Mouse (Mus musculus): ENCODE data around the gene Pla2g2f. TPM values are rescaled to one million over a fixed set of nuclear protein-coding genes. Genes with fewer than 3 reads are reported as not detected.

Gene Pla2g2f
- total RNA-seq, 2 experiments from 2014 or later, result 0.24 TPM; not detected in 1

DNA sequence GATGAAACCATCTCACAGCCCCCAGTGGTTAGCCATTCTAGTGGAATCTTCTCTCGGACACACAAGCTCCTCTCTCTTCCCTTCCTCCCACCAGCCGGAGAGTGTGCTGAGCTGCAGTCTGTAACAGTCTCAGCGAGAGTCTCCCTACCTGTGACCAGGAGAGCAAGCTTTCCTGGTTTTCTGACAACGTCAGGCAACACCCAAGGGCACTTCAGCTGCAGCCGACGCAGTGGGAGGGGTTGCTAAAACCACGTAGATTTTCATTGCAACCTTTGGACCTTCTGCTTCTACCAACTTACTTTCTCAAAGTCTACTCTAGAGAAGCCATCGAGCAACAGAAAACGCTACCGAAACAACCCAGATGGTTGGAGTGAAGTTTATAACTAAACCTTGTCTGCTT, 14.5 kb upstream of the Pla2g2f start:
- intact Hi-C loops (cut with DNase I), result no loop called here
- DNase-seq, result no peak

DNA sequence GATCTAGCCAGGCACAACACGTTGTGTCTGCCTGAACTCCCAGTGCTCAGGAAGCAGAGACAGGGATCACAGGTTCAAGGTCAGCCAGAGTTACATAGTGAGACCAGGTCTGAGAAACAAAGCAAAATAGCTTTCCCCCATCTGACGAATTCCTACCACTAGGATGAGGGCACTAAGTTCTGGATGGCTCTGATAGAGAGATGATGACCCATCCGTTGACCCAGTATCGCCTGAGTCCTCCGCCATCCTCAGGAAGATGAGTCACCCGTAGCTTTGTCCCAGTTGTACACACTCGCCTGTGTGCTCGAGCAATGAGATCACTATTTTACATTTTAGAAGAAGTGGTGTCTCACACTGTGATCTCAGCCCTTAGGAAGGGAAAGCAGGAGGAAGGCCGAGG, 4.8 kb upstream of the Pla2g2f start:
- intact Hi-C loops (cut with DNase I), result no loop called here

DNA sequence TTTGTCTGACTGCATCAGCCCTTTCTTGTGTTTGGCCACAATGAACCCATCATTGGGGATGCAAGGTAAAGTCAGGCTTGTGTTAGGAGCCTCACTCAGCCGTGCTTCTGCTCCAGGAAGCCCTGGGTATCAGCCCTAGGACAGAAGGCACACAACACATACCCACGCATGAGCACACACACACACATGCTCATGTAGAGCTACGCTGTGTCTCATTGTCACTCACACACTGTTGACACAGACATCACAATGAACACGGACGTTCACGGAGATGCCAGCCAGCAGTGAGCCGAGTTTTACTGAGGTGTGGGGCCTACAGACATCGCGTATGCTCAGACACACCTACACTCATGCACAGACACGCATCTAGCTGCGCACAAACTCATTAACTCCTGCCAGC, 1.4 kb downstream of the Pla2g2f start:
- DNase-seq, result no peak
- intact Hi-C loops (cut with DNase I), result no loop called here

More for the DNA sequence above, 4.8 kb upstream of the Pla2g2f start:
- DNase-seq, result no peak

DNA sequence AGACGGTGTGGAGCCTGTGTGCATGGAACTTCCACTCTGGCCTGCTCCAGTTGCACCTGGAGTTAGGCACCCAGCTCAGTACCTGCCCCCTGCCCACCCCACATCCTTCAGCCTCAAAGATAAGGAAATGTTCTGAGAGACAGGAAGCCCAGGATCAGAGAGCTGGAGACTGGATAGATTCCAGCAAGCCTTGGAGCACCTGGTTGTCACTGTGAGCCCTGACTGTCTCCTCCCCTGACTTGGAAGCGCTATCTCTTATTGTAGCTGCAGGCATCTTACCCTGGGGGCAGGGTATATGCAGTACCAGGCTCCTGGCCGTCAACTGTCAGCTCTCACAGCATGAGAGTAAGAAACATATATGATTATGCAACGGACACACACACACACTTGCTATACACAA, 2.0 kb downstream of the Pla2g2f start:
- DNase-seq, result no peak
- intact Hi-C loops (cut with DNase I), result no loop called here

DNA sequence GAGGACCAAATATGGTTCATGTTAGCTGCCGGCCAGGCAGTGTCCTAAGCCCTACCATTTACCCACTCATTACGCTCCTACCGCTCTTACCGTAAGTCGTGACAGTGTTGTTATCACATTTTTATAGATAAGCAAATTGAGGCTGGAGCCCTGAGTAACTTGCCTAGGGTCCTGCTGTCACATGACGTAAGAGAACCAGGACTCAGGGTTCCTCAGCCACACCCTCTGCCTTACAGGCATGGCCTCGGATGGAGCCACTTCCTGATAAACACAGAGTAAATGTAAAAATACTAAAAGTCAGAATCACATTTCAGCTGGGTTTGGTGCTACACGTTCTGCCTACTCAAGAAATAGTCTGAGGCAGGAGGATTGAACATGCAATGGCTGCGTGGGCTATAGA, 3.0 kb downstream of the Pla2g2f start:
- no peak for DNase-seq
- intact Hi-C loops (cut with DNase I), result no loop called here

DNA sequence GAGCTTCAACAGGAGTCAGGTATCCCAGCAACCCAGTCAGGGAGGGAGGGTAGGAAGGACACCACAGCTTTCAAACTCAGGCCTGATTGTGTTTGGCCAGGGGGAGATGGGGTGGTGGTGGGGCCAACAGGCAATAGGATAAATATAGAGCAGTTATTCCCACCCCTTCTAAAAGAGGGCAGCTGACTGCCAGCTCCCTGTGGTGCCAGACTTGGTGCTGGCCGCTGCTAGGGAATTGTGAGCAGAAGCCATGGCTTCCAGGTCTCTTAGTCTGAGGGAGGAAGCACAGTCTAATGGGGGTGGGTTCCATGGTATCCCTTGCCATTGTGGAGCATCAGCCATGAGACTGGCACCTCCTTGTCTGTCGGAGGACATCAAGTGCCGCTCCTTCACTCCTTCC, 3.8 kb downstream of the Pla2g2f start:
- no peak for DNase-seq
- intact Hi-C loops (cut with DNase I), result no loop called here

DNA sequence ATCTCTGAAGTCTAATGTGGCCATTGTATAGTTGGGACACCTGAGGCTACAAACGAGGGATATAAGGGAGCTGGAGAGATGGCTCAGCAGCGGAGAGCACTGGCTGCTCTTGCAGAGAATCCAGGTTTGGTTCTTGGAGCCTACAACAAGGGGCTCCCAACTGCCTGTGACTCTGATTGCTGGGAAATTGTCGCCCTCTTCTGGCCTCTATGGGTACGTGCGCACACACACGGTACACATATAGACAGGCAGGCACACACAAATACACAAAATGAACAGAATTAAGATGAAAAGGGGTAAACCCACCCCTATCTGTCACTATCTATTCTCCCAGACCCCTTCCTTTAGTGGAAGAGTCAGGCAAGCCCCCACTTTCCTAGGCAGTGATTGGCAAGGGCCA, 4.8 kb downstream of the Pla2g2f start:
- DNase-seq, result no peak
- intact Hi-C loops (cut with DNase I), result no loop called here

DNA sequence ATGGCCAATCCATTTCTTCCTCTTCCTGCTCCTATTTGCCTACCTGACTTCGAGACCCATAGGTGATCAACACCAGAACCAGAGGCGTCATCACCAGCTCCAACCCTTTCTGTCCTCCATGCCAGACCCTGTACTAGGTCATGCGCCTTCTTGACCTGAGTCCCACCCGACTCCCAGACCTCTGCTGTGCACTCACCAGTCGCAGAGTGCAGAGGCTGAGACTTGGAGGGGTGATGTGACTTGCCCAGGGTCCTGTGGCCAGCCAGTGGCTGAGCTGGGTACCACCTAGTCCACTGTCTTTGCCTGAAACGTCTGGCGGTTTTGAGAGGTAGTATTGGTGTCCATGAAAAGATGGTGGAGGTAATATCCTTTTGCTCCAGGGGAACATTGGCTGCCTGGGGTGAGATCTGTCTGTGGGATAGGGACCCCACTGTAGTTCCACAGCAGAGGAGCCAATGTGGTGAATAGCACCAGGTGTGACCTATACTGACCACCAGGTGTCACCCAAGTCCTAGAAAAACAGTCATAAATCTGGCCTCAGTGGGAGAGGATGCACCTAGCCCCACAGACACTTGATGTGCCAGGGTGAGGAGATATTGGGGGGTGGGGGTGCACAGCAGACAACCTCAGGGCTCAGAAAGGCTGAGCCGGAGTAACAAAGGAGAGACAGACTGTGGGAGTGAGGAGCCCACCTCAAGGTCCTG, 8.9 kb downstream of the Pla2g2f start:
- peak; percentile 53 to 57 for DNase-seq
- intact Hi-C loops (cut with DNase I), result loop anchor here (1.0 to 2.0 kb wide), 2 partner anchors 44 to 103 kb away; no protein-coding TSS in a partner anchor

DNA sequence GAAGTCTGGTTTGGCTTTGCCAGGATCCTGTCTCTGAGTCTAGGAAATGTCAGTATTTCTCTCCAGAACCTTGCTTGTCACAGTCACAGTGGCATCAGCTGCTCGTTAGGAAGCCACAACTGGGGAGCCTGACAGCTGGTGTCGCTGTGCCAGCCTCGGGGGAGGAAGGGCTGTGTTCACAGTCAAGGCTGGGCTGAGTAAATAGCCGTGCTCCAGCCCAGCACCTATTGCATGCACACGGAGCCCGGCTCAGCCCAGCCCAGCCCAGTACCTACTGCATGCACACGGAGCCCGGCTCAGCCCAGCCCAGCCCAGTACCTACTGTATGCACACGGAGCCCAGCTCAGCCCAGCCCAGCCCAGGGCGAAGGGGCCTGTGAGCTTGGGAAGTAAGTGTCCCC, 9.6 kb downstream of the Pla2g2f start:
- DNase-seq, result no peak
- intact Hi-C loops (cut with DNase I), result loop anchor here (1.0 to 2.0 kb wide), 2 partner anchors 45 to 103 kb away; no protein-coding TSS in a partner anchor

DNA sequence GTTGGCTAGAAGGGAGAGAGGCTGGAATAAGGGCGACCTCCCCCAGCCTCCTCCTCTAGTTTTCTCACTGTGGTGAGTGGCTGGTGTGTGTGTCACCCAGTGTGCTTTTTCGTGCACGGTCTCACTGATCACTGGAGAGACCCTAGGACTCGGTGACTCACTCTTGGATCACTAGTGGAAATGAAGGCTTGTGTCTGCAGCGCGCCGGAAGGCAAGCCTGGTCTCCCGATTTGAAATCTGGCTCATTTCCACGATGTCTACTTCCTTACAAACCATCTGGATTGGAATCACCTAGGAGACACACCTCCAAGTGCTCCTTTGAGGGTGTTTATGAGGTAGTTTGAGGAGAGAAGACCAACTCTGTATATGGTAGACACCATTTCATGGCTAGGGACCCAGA, 10.6 kb downstream of the Pla2g2f start:
- intact Hi-C loops (cut with DNase I), result no loop called here
- DNase-seq, result no peak

DNA sequence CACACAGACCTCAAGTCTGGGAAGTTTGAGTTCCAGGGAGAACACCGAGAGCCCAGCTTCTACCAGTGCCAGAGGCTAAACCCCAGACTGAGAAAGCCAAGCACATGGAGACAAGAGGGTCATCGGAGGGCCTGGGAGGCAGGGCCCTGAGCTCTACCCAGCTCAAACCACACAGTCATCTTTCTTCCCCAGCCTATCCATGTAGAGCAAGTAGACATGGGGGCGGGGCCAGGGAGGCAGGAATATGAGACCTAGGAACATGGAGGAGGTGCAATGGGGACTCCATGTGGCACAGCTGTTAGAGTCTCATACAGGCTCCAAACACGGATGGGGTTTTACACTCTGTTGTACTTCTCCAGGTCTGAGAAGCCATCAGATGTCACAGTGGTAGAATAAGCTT, 11.5 kb downstream of the Pla2g2f start:
- intact Hi-C loops (cut with DNase I), result no loop called here
- DNase-seq, result no peak

DNA sequence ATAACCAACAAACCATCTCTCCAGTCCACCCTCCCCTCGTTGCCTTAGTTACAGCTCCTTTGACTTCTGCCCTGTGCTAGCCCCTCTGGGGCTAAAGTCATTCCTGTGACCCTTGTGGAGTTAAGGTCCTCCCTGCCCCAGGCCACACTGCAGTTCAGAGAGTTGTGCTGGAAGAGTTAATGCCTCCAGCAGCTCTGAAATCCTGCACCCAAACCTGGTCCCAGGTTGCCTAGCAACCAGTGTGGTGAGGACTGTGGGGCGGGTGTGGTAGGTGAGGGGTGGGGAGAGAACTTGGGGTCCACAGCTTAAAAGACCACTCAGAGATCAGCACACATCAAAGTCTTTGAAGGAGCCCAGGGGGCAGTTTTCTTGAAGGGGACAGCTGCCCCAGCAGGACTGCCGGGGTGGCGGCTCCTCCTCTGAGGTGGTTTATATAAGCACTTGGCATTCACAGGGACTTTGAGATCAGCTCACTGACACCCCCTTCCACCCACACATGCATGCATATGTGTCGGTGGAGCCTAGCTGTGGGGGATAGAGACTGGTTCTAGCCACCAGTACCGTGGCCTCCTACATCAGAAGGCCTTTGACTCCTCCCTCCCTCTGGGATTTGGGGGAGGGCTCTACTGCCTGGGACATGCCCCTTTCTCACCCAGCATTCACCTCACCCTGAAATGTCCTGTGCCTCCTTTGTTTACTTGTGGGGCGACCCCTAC, 18.1 kb downstream of the Pla2g2f start:
- intact Hi-C loops (cut with DNase I), result no loop called here
- DNase-seq, result no peak

DNA sequence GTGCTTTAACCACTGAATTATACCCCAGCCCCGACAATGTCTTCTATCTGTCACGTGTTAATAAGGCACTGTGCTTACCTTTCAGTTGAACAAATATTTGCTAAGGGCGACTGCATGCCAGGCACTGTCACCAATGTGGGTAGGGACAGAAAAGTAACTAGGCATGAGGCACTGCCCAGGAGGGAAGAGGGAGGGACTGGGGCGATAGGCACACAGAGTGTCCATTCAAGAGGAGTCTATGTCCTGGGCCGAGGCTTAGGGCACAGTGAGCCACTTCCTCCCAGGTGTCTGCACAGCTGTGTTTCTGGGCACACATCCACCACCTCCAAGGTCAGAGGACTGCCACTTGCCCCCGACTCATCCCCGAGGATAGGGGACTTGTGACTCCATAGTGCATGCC, 20.4 kb downstream of the Pla2g2f start, which contains the start of gene Ubxn10:
TSS of gene Ubxn10 (minus strand) at position 137 of the 400 bp plus-strand sequence.
- intact Hi-C loops (cut with DNase I), result no loop called here

DNA sequence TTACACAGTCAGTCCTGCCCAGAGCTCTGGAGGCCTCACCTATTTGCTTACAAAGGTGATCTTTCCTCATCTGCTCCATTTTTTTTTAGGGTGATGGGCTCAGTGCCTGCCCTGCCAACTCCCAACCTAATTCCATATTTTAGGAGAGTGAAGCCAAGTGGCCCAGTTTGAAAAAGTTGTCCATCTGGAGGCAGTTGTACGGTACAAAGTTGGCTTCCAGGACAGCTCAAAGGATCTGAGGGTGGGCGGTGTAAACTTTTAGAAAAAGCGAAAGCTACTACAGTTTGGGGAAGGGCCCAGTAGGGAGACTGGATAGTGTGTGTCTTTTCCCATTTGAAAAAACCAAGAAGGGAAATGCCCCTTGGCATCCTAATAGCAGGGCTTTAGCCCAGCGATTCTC, 22.6 kb downstream of the Pla2g2f start:
- intact Hi-C loops (cut with DNase I), result no loop called here
- no peak for DNase-seq

More for the DNA sequence above, 20.4 kb downstream of the Pla2g2f start, which contains the start of gene Ubxn10:
- no peak for DNase-seq

DNA sequence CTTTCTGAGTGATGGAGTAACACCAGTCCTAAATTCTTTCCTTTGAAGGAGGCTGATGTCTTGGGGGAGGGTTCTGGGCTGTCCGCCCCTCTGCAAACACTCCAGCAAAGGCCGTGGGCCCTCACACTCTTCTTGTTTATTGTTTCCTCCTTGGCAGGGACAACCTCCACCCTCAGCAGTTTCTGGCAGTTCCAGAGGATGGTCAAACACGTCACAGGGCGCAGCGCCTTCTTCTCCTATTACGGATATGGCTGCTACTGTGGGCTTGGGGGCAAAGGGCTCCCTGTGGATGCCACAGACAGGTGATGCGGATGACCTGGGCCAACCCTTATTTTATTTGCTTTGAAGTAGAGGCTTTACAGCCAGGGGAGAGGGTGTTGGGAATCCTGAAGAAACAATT, 23.3 kb downstream of the Pla2g2f start:
- DNase-seq, result no peak
- intact Hi-C loops (cut with DNase I), result no loop called here

DNA sequence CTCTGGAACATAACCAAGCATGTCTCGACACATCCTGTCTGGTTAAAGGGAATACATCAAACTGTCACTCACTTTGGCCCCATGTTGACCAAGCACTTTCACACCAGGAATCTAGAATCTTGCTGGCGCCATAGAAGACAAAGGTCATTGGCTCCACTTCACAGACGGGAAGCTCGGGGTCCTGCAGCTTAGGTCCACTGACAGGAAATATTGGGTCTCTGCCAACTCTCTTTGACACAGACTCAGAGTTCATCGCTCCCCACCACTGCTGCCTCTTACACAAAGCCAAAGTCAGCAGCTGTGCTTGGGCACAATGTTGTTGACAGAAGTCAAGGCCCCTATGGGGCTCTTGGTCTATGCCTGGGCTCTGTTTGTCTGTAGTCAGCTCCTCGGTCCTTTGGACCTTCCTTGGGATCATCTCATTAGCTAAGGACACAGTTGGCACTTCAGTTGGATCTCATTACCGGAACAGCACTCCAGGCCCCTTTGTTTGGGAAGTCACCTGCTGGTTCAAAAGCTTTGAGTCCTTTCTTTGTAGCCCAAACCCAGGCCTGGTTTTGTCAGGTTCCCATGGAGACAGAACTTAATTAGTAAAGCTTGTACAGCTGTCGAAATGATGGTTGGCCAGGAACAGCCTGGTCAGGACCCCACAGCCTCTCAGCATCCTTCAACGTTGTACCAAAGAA, 28.3 kb downstream of the Pla2g2f start:
- intact Hi-C loops (cut with DNase I), result no loop called here
- DNase-seq, result no peak

DNA sequence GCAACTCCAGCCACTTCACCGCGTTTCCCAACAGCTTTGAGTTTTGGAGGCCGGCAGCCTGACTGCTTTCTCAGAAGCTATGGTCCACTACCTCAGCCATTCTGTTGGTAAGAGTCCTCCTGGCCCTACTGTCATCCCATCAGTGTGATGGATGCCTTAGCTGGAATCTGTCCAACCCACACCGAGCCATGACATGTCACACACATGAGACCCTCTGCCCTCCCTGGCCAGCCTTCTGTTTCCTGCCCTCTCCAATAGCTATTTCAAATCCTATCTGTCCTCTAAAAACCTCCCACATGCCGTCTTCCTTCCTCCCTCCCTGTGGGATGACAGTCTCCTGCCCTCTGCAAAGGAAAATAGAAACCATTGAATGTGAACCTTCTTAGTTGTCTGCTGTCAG, 31.7 kb downstream of the Pla2g2f start:
- no peak for DNase-seq

DNA sequence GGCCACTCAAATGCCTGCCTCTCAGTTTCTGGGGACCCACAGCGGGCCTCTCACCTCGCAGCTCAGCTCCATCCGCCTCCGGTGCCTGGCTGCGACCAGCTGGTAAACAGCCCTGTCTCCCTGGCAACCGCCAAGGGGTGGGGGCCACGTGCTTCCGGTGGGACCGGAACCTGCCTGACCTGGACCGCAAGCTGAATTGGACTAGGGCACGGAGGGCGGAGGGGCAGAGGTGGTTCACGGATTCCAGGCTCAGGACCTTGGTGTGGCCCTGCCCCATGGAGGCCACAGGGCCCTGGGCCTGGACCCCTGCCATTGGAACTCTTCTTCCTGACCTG, 32.3 kb downstream of the Pla2g2f start:
- intact Hi-C loops (cut with DNase I), result no loop called here
- peak; percentile 56 to 65 for DNase-seq

More for the DNA sequence above, 31.7 kb downstream of the Pla2g2f start:
- intact Hi-C loops (cut with DNase I), result no loop called here

DNA sequence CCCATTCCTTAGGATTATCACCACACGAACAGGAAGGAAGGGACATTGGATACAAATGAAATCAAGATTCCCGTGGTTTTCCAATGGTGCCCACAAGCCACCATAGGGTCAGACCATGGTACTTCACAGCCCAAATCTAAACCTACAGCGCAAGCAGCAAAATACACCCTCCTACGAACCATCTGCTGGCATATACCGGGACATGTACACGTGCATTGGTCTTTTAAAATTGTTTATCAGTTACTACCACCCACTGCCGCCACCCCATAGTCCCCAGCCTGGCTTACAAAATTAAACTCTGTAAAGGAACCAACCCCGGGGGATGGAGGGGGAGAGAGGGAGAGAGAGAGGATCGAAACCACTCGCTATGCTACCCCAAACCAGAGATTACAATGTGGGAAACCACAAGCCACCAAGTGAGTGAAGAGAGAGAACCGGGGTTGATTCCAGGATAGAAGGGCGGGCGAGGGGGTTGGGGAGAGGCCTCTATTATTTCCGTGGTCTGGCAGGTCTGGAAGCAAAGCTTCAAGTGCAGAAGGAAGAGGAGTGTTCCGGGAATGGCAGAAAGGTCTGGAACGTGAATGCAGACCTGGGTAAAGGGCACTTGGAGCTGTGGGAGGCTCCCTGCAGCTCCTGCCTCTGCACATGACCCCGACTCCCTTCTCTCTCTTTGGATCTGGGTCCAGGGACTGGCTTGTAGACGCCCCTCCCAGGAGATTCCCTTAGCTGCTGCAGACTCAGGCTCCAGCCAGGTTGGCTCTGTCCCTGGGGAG, 32.9 kb downstream of the Pla2g2f start, which contains the start of gene Pla2g2c:
TSS of gene Pla2g2c (plus strand) at position 439 of the 773 bp plus-strand sequence.
- intact Hi-C loops (cut with DNase I), result no loop called here

DNA sequence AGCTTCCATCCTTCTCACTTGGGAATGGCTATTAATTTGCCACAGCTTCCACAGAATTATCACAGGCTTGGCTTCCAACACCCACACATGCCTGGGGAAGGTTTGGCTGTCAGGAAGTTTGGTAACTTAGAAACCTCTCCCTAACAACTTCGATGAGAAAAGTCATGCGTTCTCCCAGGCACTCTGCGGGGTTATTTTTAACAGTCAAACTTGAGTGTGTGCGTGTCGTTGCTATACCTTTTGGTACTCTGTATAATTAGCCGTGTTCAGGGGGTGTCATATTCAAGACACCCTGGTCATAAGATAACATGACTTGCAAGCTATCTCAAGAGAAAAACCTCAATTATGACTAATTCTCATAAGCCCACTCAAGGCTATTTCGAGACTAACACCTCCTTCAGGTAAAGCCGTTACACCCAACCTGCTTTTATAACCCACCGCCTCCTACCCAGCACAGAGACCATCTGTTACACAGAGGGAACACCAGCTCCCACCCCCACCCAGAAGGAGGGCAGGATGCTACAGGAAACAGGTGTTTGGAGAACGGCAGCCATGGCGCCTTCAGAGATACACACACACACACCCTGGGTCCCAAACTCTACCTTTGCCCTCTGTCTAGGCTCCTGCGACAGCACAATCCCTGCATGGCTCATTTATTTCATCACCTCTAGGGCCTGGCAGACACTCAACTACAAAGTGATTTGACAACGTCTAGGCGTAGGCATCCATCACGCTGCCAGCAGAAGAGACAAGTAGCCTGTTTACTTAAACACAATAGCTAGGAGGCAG, 33.7 kb downstream of the Pla2g2f start:
- intact Hi-C loops (cut with DNase I), result no loop called here
- DNase-seq, result peak; percentile 12 to 25

More for the DNA sequence above, 32.9 kb downstream of the Pla2g2f start, which contains the start of gene Pla2g2c:
- no peak for DNase-seq
